ENCODE assay signal across 15 mouse cellular contexts in the genomic region with DNA sequence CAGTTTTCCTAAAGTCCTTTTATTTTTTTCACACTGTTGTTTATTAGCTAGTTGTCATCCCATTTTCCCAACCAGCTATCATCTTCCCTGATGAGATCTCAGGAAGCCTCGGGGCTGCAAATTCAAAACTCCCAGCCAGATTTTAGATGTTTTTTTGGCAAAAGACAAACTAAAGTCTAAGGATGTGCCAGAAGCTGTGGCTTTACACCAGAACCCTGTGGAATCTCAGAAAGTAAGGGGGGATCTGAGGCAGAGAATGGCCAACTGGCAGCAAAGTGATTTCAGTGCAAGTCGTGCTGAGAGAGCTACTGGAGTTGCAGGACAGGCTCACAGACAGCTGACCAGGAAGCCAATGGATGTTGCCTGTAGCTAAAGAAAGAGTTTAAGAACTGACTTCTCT.
"Had no signal": no experiment of that assay in that cellular context is flagged by ENCODE, and none has a peak within 500 bp of the region (broad histone marks: within the 10 kb centered on the region; RNA-seq: fewer than 3 reads in every experiment).

No protein-coding gene starts in this region.

- H3K27me3 ChIP-seq: limb, embryonic 15.5 days; liver, embryonic 12.5 days; neural tube, embryonic 13.5 days had no signal

- H3K9me3 ChIP-seq: limb, embryonic 15.5 days; liver, embryonic 12.5 days; midbrain, embryonic 10.5 days; neural tube, embryonic 13.5 days had no signal

- H3K36me3 ChIP-seq: limb, embryonic 15.5 days; liver, embryonic 12.5 days; midbrain, embryonic 10.5 days; neural tube, embryonic 13.5 days had no signal

- H3K4me3 ChIP-seq: layer of hippocampus, adult 2 months; limb, embryonic 15.5 days; liver, embryonic 12.5 days; midbrain, embryonic 10.5 days; neural tube, embryonic 13.5 days had no signal

- ATAC-seq: liver, embryonic 12.5 days had no signal

- H3K4me2 ChIP-seq: limb, embryonic 15.5 days; liver, embryonic 12.5 days; neural tube, embryonic 13.5 days had no signal

- H3K27ac ChIP-seq: layer of hippocampus, adult 2 months; limb, embryonic 15.5 days; liver, embryonic 12.5 days; midbrain, embryonic 10.5 days; neural tube, embryonic 13.5 days had no signal

- H3K9ac ChIP-seq: limb, embryonic 15.5 days; liver, embryonic 12.5 days; neural tube, embryonic 13.5 days had no signal

- DNase-seq: kidney, adult 18-20 months; kidney, postnatal 10 days; kidney, postnatal 4 days; lung, postnatal 4 days; midbrain, embryonic 14.5 days; retina, postnatal 1 day; right cerebral cortex, postnatal 4 days; spleen, adult 18-20 months; thymus, adult 18-20 months; thymus, postnatal 14 days had no signal

- H3K4me1 ChIP-seq: limb, embryonic 15.5 days; liver, embryonic 12.5 days; midbrain, embryonic 10.5 days; neural tube, embryonic 13.5 days had no signal
